Mouse (Mus musculus) lung, embryonic 16.5 days (tissue): ENCODE results near the gene Fhl3. TPM values are rescaled to one million over a fixed set of nuclear protein-coding genes. Genes with fewer than 3 reads are reported as not detected.

Experiments
- ATAC-seq: fragments of 200-750 bp; cut with Nextera tagmentation; 2 replicates; pipeline ENCODE4 v1.8.0; 2017; ENCODE audit warnings: low read depth, mild to moderate bottlenecking, moderate library complexity
- H3K27ac ChIP-seq: fragments of 300-500 bp; sonication (generic); 2 replicates; pipeline ENCODE4 v1.5.1; 2014; ENCODE audit warnings: mild to moderate bottlenecking, control low read depth, low read length
- H3K27me3 ChIP-seq: fragments of 300-500 bp; sonication (generic); 2 replicates; pipeline ENCODE4 v1.6.1; 2014; ENCODE audit warnings: low read depth, low read length, mixed read lengths; ENCODE audit not compliant: control insufficient read depth, insufficient read depth
- H3K36me3 ChIP-seq: fragments of 300-500 bp; sonication (generic); 2 replicates; pipeline ENCODE4 v1.6.1; 2014; ENCODE audit warnings: low read length; ENCODE audit not compliant: control insufficient read depth, insufficient read depth
- H3K4me1 ChIP-seq: fragments of 300-500 bp; sonication (generic); replicated peaks from 2 replicates; pipeline ENCODE4 v1.6.1; 2014; ENCODE audit warnings: low read length, mixed read lengths; ENCODE audit not compliant: control insufficient read depth, insufficient read depth
- H3K4me2 ChIP-seq: fragments of 300-500 bp; sonication (generic); 2 replicates; pipeline ENCODE4 v1.6.1; 2014; ENCODE audit warnings: low read depth, low read length, control low read depth
- H3K4me3 ChIP-seq: fragments of 300-500 bp; sonication (generic); 2 replicates; pipeline ENCODE4 v1.5.1; 2014; ENCODE audit warnings: mild to moderate bottlenecking, low read length, control low read depth
- H3K9ac ChIP-seq: fragments of 300-500 bp; sonication (generic); 2 replicates; pipeline ENCODE4 v1.6.1; 2014; ENCODE audit warnings: low read length, control low read depth
- H3K9me3 ChIP-seq: fragments of 300-500 bp; sonication (generic); 2 replicates; pipeline ENCODE4 v1.6.1; 2016; ENCODE audit warnings: low read length; ENCODE audit not compliant: control insufficient read depth
- WGBS: fragments of 180-500 bp; shearing (Covaris S2); extraction: QIAGEN DNeasy Blood & Tissue Kit; methylation state at CpG from one replicate; pipeline ENCODE4 v1.1.7; 2014; 5-methylcytosine and 5-hydroxymethylcytosine counted together
- polyA plus RNA-seq: library from polyadenylated mRNA; unstranded; fragments of >200 nt; fragmentation: Nextera tagmentation; extraction: Ambion mirVana; gene quantifications from 2 replicates; pipeline ENCODE4 v1.2.1, GENCODE M21; 2015

The Fhl3 gene
- polyA plus RNA-seq, 1 experiment from 2014 or later = 8.0 TPM

DNA sequence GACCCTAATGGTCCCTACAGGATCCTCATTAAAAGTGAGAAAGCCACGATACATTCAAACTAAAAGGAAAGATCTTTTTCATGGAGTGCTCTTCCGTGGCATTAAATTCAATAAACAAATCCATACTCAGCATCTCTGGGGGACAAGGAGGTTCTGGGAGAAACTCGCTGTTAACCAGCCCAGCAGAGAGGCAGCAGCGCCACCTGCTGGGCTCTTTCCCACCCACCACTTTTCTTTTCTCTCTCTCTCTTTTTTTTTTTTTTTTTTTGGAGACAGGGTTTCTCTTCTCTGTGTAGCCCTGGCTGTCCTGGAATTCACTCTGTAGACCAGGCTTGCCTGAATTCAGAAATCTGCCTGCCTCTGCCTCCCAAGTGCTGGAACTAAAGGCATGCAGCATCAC, 25.5 kb upstream of the Fhl3 start:
- Histone ChIP-seq H3K4me3 (no peak overlapping the region), H3K9me3 (no peaks in the 10 kb centered on the region), H3K27me3 (peaks cover 15% of the 10 kb centered on the region), H3K36me3 (peaks cover 15% of the 10 kb centered on the region), H3K27ac (no peak overlapping the region), H3K4me2 (no peak overlapping the region), H3K9ac (no peak overlapping the region), H3K4me1 (peaks cover 3% of the 10 kb centered on the region; the same call in 1 of the 2 replicates)
- 0 out of 2 replicates have a peak, but pooled peaks have one; percentile 21 for ATAC-seq
- 7% methylated on average over 4 of the region's 4 CpGs for WGBS

DNA sequence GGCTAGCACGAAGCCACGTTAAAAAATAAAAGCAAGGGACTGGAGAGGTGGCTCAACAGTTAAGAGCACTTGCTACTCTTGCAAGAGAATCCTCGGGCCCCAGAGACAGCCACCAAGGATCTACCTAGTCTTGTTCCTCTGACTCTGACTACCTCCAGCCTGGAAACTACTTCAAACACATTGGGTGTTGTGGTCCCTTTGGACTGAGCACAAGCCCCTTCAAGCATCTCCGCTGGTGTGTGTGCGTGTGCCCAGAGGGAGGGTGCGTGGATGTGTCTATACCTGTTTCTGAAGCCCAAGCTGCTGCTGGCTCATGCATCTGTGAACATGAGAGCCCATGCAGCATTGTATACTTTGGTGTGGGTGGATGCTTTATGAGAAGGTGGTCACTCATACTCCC, 24.5 kb upstream of the Fhl3 start:
- peaks cover 15% of the 10 kb centered on the region for H3K27me3 ChIP-seq
- ATAC-seq = no peak
- no peak overlapping the region for H3K9ac ChIP-seq
- no peak overlapping the region for H3K4me3 ChIP-seq
- H3K9me3 ChIP-seq = no peaks in the 10 kb centered on the region
- no peak overlapping the region for H3K27ac ChIP-seq
- peaks cover 3% of the 10 kb centered on the region; the same call in 1 of the 2 replicates for H3K4me1 ChIP-seq
- peaks cover 21% of the 10 kb centered on the region for H3K36me3 ChIP-seq
- WGBS = 83% methylated on average over 6 of the region's 6 CpGs
- no peak overlapping the region for H3K4me2 ChIP-seq

- no peak overlapping the region for H3K4me3 ChIP-seq
- H3K36me3 ChIP-seq = peaks cover 39% of the 10 kb centered on the region
- ATAC-seq = peak; percentile 5; the same call in 1 of the 2 replicates
- H3K27ac ChIP-seq = no peak overlapping the region
- no peaks in the 10 kb centered on the region; the same call in 1 of the 2 replicates for H3K4me1 ChIP-seq
- no peaks in the 10 kb centered on the region for H3K27me3 ChIP-seq
- H3K9ac ChIP-seq = no peak overlapping the region
- no peak overlapping the region for H3K4me2 ChIP-seq
- 49% methylated on average over 7 of the region's 7 CpGs for WGBS
- no peaks in the 10 kb centered on the region for H3K9me3 ChIP-seq
Observed at GRCm38 (mm10) chr4:124682270-124682669, 18.2 kb upstream of the Fhl3 start.

GRCm38 (mm10) chr4:124683474-124683873, 17.0 kb upstream of the Fhl3 start:
- Histone ChIP-seq H3K4me3 (no peak overlapping the region), H3K4me2 (no peak overlapping the region), H3K27me3 (no peaks in the 10 kb centered on the region), H3K4me1 (no peaks in the 10 kb centered on the region; the same call in 1 of the 2 replicates), H3K9me3 (no peaks in the 10 kb centered on the region), H3K36me3 (peaks cover 32% of the 10 kb centered on the region), H3K9ac (no peak overlapping the region), H3K27ac (no peak overlapping the region)
- 84% methylated on average over 4 of the region's 4 CpGs for WGBS
- no peak for ATAC-seq

GRCm38 (mm10) chr4:124685004-124685403, 15.5 kb upstream of the Fhl3 start:
- H3K9me3 ChIP-seq = no peaks in the 10 kb centered on the region
- H3K4me1 ChIP-seq = no peaks in the 10 kb centered on the region; the same call in 1 of the 2 replicates
- H3K9ac ChIP-seq = no peak overlapping the region
- no peak overlapping the region for H3K4me2 ChIP-seq
- ATAC-seq = no peak
- WGBS = 63% methylated on average over 4 of the region's 4 CpGs
- H3K27me3 ChIP-seq = no peaks in the 10 kb centered on the region
- H3K36me3 ChIP-seq = peaks cover 25% of the 10 kb centered on the region
- H3K27ac ChIP-seq = no peak overlapping the region
- H3K4me3 ChIP-seq = no peak overlapping the region

DNA sequence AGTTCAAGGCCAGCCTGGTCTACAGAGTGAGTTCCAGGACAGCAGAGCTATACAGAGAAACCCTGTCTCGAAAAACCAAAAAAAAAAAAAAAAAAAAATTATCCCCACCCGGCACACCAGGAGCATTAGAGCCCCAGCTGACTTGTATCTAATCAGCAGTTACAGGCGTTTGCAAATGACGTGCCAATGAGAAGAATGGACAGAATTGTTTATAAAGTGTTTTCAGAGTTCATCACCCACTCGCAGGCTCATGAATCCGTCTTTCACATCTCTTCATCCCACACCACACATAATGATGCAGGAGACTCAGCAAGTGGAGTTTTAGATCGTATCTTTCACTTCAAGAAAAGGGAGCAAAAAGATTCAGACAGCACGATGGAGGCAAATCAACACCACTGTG, 15.0 kb upstream of the Fhl3 start:
- Histone ChIP-seq H3K4me3 (no peak overlapping the region), H3K9me3 (no peaks in the 10 kb centered on the region), H3K9ac (no peak overlapping the region), H3K4me1 (no peaks in the 10 kb centered on the region; the same call in 1 of the 2 replicates), H3K36me3 (peaks cover 24% of the 10 kb centered on the region), H3K4me2 (no peak overlapping the region), H3K27me3 (no peaks in the 10 kb centered on the region), H3K27ac (no peak overlapping the region)
- WGBS = 47% methylated on average over 8 of the region's 8 CpGs
- peak; percentile 22; the same call in 1 of the 2 replicates for ATAC-seq

GRCm38 (mm10) chr4:124685897-124686402, 14.6 kb upstream of the Fhl3 start:
- no peaks in the 10 kb centered on the region; the same call in 1 of the 2 replicates for H3K4me1 ChIP-seq
- no peaks in the 10 kb centered on the region for H3K27me3 ChIP-seq
- WGBS = 49% methylated on average over 8 of the region's 8 CpGs
- H3K9ac ChIP-seq = no peak overlapping the region
- H3K9me3 ChIP-seq = no peaks in the 10 kb centered on the region
- H3K36me3 ChIP-seq = peaks cover 19% of the 10 kb centered on the region
- ATAC-seq = peak; percentile 26; the same call in 1 of the 2 replicates
- H3K4me3 ChIP-seq = no peak overlapping the region
- H3K27ac ChIP-seq = no peak overlapping the region
- H3K4me2 ChIP-seq = no peak overlapping the region

DNA sequence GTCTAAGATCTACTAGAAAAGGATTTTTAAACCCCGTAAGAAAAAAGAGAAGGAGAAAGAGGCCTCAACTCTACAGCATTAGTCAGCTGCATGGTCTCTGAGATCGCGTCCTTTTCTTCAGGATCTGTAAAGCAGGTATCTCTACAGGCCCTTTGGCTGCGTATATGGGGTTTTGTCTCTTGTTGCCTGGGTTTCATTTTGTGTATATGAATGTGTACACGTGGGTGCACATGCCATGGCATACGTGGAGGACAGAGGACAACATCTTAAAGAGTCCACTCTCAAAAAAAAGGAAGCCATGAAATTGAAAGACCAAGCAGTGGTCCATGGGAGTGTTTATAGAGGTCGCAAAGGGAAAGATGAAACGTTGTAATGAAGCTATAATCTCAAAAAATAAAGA, 9.0 kb upstream of the Fhl3 start:
- peaks cover 8% of the 10 kb centered on the region; the same call in 1 of the 2 replicates for H3K4me1 ChIP-seq
- peaks cover 14% of the 10 kb centered on the region for H3K27me3 ChIP-seq
- no peak overlapping the region for H3K9ac ChIP-seq
- peaks cover 2% of the 10 kb centered on the region; the same call in 1 of the 2 replicates for H3K36me3 ChIP-seq
- H3K9me3 ChIP-seq = no peaks in the 10 kb centered on the region
- no peak for ATAC-seq
- H3K4me3 ChIP-seq = no peak overlapping the region
- H3K4me2 ChIP-seq = no peak overlapping the region
- H3K27ac ChIP-seq = no peak overlapping the region
- 83% methylated on average over 8 of the region's 8 CpGs for WGBS

DNA sequence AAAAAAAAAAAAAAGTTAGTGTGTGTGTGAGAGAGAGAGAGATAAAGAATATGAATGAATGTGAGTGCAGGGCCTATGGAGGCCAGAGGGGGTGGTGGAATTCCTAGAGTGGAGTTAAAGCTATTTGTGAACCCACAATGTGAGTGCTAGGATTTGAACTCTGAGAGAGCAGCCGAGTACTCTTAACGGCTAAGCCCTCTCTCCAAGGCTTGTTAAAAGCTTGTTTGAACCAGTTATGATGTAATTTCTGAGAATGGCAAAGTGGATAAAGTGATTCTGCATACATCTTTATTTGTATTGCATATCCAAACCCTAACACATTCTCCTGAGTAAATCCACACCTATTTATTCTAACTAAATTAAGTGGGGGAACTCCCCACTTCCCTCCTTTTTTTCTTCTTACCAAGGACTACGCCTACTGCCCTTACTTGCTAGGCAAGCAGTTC, 8.1 kb upstream of the Fhl3 start:
- Histone ChIP-seq H3K27ac (peak overlapping the region; percentile 78; the same call in 1 of the 2 replicates), H3K4me2 (peak overlapping the region; percentile 82), H3K4me1 (peaks cover 8% of the 10 kb centered on the region; the same call in 1 of the 2 replicates), H3K9me3 (no peaks in the 10 kb centered on the region), H3K27me3 (peaks cover 17% of the 10 kb centered on the region), H3K4me3 (peak overlapping the region; percentile 84), H3K9ac (peak overlapping the region; percentile 84), H3K36me3 (no peaks in the 10 kb centered on the region)
- ATAC-seq = peak; percentile 67
- WGBS = 33% methylated on average over 3 of the region's 3 CpGs
